Mouse (Mus musculus) activated CD4-positive, CD25-positive, alpha-beta regulatory T cell, adult 4 months (primary cell): ENCODE measurements around the gene Suox. TPM values are rescaled to one million over a fixed set of nuclear protein-coding genes. Genes with fewer than 3 reads are reported as not detected.
A peak's percentile ranks its signal among the peaks of the same experiment; 100 is the strongest.
"Not testable (repeated sequence)": the region's sequence is repeated elsewhere in the genome, so short reads cannot be mapped to it uniquely, and the experiment has no call there.

Experiments used
- ATAC-seq: one replicate; pipeline ENCODE4 v1.8.0; 2017
- polyA plus RNA-seq, 2 experiments: library from polyadenylated mRNA; unstranded; fragments of 100-300 nt; shearing (Covaris generic); gene quantifications; one replicate each; pipeline ENCODE4 v1.2.1; 2017

Suox gene
- polyA plus RNA-seq, 2 experiments from 2014 or later, result 15.3 to 17.9 TPM

- peak; percentile 97 for ATAC-seq
Observed at GRCm38 (mm10) chr10:128626311-128627310, 47.3 kb downstream of the Suox start, which contains the start of gene Rps26. Rps26 (minus strand) TSS chr10:128626747.

- ATAC-seq, result no peak
Observed at GRCm38 (mm10) chr10:128625287-128625894, 48.5 kb downstream of the Suox start.

DNA sequence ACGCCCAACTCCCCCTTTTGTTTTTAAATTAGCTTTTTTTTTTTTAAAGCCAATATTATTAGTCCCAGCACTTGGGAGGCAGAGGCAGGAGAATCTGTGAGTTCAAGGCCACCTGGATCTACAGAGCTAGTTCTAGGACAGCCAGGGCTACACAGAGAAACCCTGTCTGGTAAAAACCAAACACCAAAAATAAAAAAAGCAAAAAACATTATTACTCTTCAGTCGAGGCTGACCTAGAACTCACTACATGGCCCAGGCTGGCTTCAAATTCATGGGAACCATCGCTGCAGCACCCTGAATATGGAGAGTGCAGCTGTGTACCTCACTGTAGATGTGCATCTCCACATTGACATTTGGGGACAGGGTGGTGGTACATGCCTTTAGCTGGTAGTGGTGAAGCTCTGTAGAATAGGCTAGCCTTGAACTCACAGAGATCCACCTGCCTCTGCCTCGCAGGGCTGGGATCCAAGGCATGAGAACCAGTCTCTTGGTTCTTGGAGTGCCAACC is 50.7 kb downstream of the Suox start:
- not testable (repeated sequence) for ATAC-seq

- ATAC-seq, result no peak
Observed at GRCm38 (mm10) chr10:128622702-128623101, 51.2 kb downstream of the Suox start.

- ATAC-seq, result no peak
Observed at GRCm38 (mm10) chr10:128621986-128622520, 51.8 kb downstream of the Suox start.

DNA sequence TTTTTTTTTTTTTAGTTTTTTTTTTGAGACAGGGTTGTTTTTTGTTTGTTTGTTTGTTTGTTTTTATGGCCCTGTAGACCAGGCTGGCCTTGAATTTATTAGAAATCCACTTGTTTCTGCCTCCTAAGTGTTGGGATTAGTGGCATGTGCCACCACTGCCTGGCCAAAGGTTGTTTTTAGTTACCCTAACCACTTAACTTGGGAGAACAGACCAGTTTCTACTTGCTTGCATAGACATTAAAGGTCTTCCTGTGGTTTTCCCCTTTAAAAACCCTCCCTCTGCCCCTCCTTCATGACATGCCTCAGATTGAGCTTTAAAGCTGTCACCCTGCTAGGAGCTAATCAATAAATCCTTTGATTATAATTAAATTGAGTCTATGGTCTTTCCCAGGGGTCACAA is 53.6 kb downstream of the Suox start:
- no peak for ATAC-seq

Other genes starting within 250 kb of the Suox start
- gene Smarcc2, start 214.8 kb downstream of the Suox start, polyA plus RNA-seq, result 10 to 100 TPM; 53.8 to 54.8 TPM
- gene Myl6, start 179.9 kb downstream of the Suox start, polyA plus RNA-seq, result 1,000 to 10,000 TPM; 1,113 TPM
- gene Myl6b, start 175.4 kb downstream of the Suox start, polyA plus RNA-seq, result 1 to 10 TPM; 2.0 to 6.9 TPM
- 10 to 100 TPM; 77.5 to 80.7 TPM for gene Esyt1, start 148.2 kb downstream of the Suox start, polyA plus RNA-seq
- 10 to 100 TPM in 1 of 2 experiments, 1 to 10 TPM in 1; 6.4 to 10.1 TPM for gene Zc3h10, start 126.3 kb downstream of the Suox start, polyA plus RNA-seq
- gene Rpl41, start 124.8 kb downstream of the Suox start, polyA plus RNA-seq, result 1,000 to 10,000 TPM; 5,950 to 7,803 TPM
- 100 to 1,000 TPM; 136 to 160 TPM for gene Pa2g4, start 108.1 kb downstream of the Suox start, polyA plus RNA-seq
- 1 to 10 TPM; 4.1 to 4.2 TPM for gene Erbb3, start 84.4 kb downstream of the Suox start, polyA plus RNA-seq
- 1,000 to 10,000 TPM; 1,759 to 1,796 TPM for gene Rps26, start 47.3 kb downstream of the Suox start, polyA plus RNA-seq
- 100 to 1,000 TPM; 103 to 107 TPM for gene Ikzf4, start 28.1 kb downstream of the Suox start, polyA plus RNA-seq
- gene Rab5b, start 22.2 kb upstream of the Suox start, polyA plus RNA-seq, result 10 to 100 TPM; 50.7 to 59.5 TPM
- gene Pmel, start 30.1 kb upstream of the Suox start, polyA plus RNA-seq, result 1 to 10 TPM; 2.6 to 5.7 TPM
- gene Cdk2, start 31.0 kb upstream of the Suox start, polyA plus RNA-seq, result 10 to 100 TPM; 24.0 to 29.2 TPM
- gene Dgka, start 70.8 kb upstream of the Suox start, polyA plus RNA-seq, result 100 to 1,000 TPM; 269 to 295 TPM
- 10 to 100 TPM; 64.1 to 79.7 TPM for gene Pym1, start 73.8 kb upstream of the Suox start, polyA plus RNA-seq
- gene Mmp19, start 116.8 kb upstream of the Suox start, polyA plus RNA-seq, result not detected
- gene Dnajc14, start 130.0 kb upstream of the Suox start, polyA plus RNA-seq, result 10 to 100 TPM; 54.4 to 68.5 TPM
- 1 to 10 TPM; 3.3 to 3.4 TPM for gene Tmem198b, start 130.3 kb upstream of the Suox start, polyA plus RNA-seq
- 100 to 1,000 TPM; 192 to 229 TPM for gene Sarnp, start 143.3 kb upstream of the Suox start, polyA plus RNA-seq
- gene Ormdl2, start 147.6 kb upstream of the Suox start, polyA plus RNA-seq, result 10 to 100 TPM; 75.6 to 87.1 TPM
- 1 to 10 TPM; 5.0 to 5.6 TPM for gene Gdf11, start 217.6 kb upstream of the Suox start, polyA plus RNA-seq
- gene Cd63, start 226.9 kb upstream of the Suox start, polyA plus RNA-seq, result under 1 TPM; 0.69 to 0.92 TPM
- 1 to 10 TPM; 5.7 to 8.9 TPM for gene Rdh5, start 248.8 kb upstream of the Suox start, polyA plus RNA-seq
- gene Bloc1s1, start 250.0 kb upstream of the Suox start, polyA plus RNA-seq, result 100 to 1,000 TPM; 218 to 252 TPM